Mouse (Mus musculus) MEL (cell line): ENCODE results near the gene Edrf1. TPM values are rescaled to one million over a fixed set of nuclear protein-coding genes. Genes with fewer than 3 reads are reported as not detected.

Experiments
- DNase-seq: peaks from one replicate; pipeline ENCODE4 v3.0.0; 2011; ENCODE audit warnings: low read depth, low spot score
- H3K27ac ChIP-seq: 2 replicates; pipeline ENCODE4 v1.5.1; 2012; ENCODE audit warnings: low read depth, mild to moderate bottlenecking, control low read depth, low read length, moderate library complexity; ENCODE audit not compliant: control insufficient read depth
- H3K27me3 ChIP-seq, 2 experiments: fragments of 150-350 bp in 1 of 2; sonication (generic) in 1 of 2; 2 replicates each; pipeline ENCODE4 v1.6.1; 2012; ENCODE audit warnings: low read length in 2 of 2, mild to moderate bottlenecking in 2 of 2, improper control_type of control experiment in 1 of 2, moderate library complexity in 1 of 2; ENCODE audit not compliant: insufficient read depth in 2 of 2, control insufficient read depth in 1 of 2
- H3K36me3 ChIP-seq, 2 experiments: 2 replicates each; pipeline ENCODE4 v1.6.1; 2012 to 2014; ENCODE audit warnings: low read length in 2 of 2, improper control_type of control experiment in 1 of 2, inconsistent platforms in 1 of 2, mild to moderate bottlenecking in 1 of 2; ENCODE audit not compliant: insufficient read depth in 2 of 2, control insufficient read depth in 1 of 2
- H3K4me1 ChIP-seq, 2 experiments: fragments of 150-350 bp in 1 of 2; sonication (generic) in 1 of 2; 2 replicates each; pipeline ENCODE4 v1.6.1; 2012; ENCODE audit warnings: low read length in 2 of 2, improper control_type of control experiment in 1 of 2, mild to moderate bottlenecking in 1 of 2; ENCODE audit not compliant: insufficient read depth in 2 of 2, control insufficient read depth in 1 of 2
- H3K4me3 ChIP-seq, 2 experiments: fragments of 150-350 bp in 1 of 2; sonication (generic) in 1 of 2; 2 replicates each; pipeline ENCODE4 v1.5.1; 2012; ENCODE audit warnings: low read depth in 2 of 2, low read length in 2 of 2, mild to moderate bottlenecking in 2 of 2, moderate library complexity in 2 of 2, control low read depth in 1 of 2, improper control_type of control experiment in 1 of 2; ENCODE audit not compliant: control insufficient read depth in 1 of 2, insufficient read depth in 1 of 2
- H3K79me2 ChIP-seq: 2 replicates; pipeline ENCODE4 v1.6.1; 2012; ENCODE audit warnings: mild to moderate bottlenecking, low read length, moderate library complexity; ENCODE audit not compliant: control insufficient read depth, poor library complexity, insufficient read depth
- H3K9ac ChIP-seq: 2 replicates; pipeline ENCODE4 v1.6.1; 2012; ENCODE audit warnings: low read depth, mild to moderate bottlenecking, control low read depth, low read length, moderate library complexity; ENCODE audit not compliant: control insufficient read depth, poor library complexity, severe bottlenecking
- H3K9me3 ChIP-seq: fragments of 150-350 bp; sonication (generic); replicated peaks from 2 replicates; pipeline ENCODE4 v1.6.1; 2012; ENCODE audit warnings: mild to moderate bottlenecking, low read length, improper control_type of control experiment, moderate library complexity; ENCODE audit not compliant: insufficient read depth
- CHD2 ChIP-seq: IDR thresholded peaks from 2 replicates; pipeline ENCODE4 v1.6.1; 2011; ENCODE audit warnings: low read length, improper control_type of control experiment
- E2F4 ChIP-seq: IDR thresholded peaks from 2 replicates; pipeline ENCODE4 v1.6.1; 2011; ENCODE audit warnings: low read depth, low read length, improper control_type of control experiment, borderline replicate concordance
- ELF1 ChIP-seq: IDR thresholded peaks from 2 replicates; pipeline ENCODE4 v1.6.1; 2014; ENCODE audit warnings: low read depth, mild to moderate bottlenecking, inconsistent platforms, low read length, improper control_type of control experiment, moderate library complexity
- GABPA ChIP-seq: IDR thresholded peaks from 2 replicates; pipeline ENCODE4 v1.6.1; 2012; ENCODE audit warnings: low read depth, mild to moderate bottlenecking, inconsistent platforms, low read length, improper control_type of control experiment, moderate library complexity
- HCFC1 ChIP-seq: IDR thresholded peaks from 2 replicates; pipeline ENCODE4 v1.6.1; 2012; ENCODE audit warnings: low read depth, mild to moderate bottlenecking, inconsistent platforms, low read length, improper control_type of control experiment, moderate library complexity
- MAFK ChIP-seq: IDR thresholded peaks from 2 replicates; pipeline ENCODE4 v1.6.1; 2011; ENCODE audit warnings: low read depth, mild to moderate bottlenecking, low read length, improper control_type of control experiment, borderline replicate concordance
- MAZ ChIP-seq: IDR thresholded peaks from 2 replicates; pipeline ENCODE4 v1.6.1; 2012; ENCODE audit warnings: low read depth, mild to moderate bottlenecking, inconsistent platforms, low read length, improper control_type of control experiment
- MXI1 ChIP-seq: IDR thresholded peaks from 2 replicates; pipeline ENCODE4 v1.6.1; 2011; ENCODE audit warnings: mild to moderate bottlenecking, low read depth, low read length, improper control_type of control experiment
- MYB ChIP-seq: IDR thresholded peaks from 2 replicates; pipeline ENCODE4 v1.6.1; 2011; ENCODE audit warnings: mild to moderate bottlenecking, low read depth, low read length, improper control_type of control experiment
- NELFE ChIP-seq: IDR thresholded peaks from 2 replicates; pipeline ENCODE4 v1.6.1; 2011; ENCODE audit warnings: low read depth, low read length, improper control_type of control experiment
- POLR2A ChIP-seq, 2 experiments: IDR thresholded peaks; 2 replicates each; pipeline ENCODE4 v1.6.1; 2011 to 2012; ENCODE audit warnings: low read length in 2 of 2, mild to moderate bottlenecking in 2 of 2, control low read depth in 1 of 2, improper control_type of control experiment in 1 of 2, low read depth in 1 of 2, moderate library complexity in 1 of 2; ENCODE audit not compliant: control insufficient read depth in 1 of 2, insufficient read depth in 1 of 2, poor library complexity in 1 of 2
- POLR2AphosphoS2 ChIP-seq: IDR thresholded peaks from 2 replicates; pipeline ENCODE4 v1.6.1; 2011; ENCODE audit warnings: low read length, improper control_type of control experiment
- RAD21 ChIP-seq: IDR thresholded peaks from 2 replicates; pipeline ENCODE4 v1.6.1; 2011; ENCODE audit warnings: mild to moderate bottlenecking, low read depth, low read length, improper control_type of control experiment
- RCOR1 ChIP-seq: IDR thresholded peaks from 2 replicates; pipeline ENCODE4 v1.6.1; 2012; ENCODE audit warnings: low read depth, mild to moderate bottlenecking, inconsistent platforms, low read length, improper control_type of control experiment
- SIN3A ChIP-seq: IDR thresholded peaks from 2 replicates; pipeline ENCODE4 v1.6.1; 2012; ENCODE audit warnings: low read length, improper control_type of control experiment, inconsistent platforms
- SMC3 ChIP-seq: IDR thresholded peaks from 2 replicates; pipeline ENCODE4 v1.6.1; 2011; ENCODE audit warnings: low read depth, low read length, improper control_type of control experiment
- TBP ChIP-seq: IDR thresholded peaks from 2 replicates; pipeline ENCODE4 v1.8.0; 2011; ENCODE audit warnings: low read depth, low read length, improper control_type of control experiment
- TCF12 ChIP-seq: IDR thresholded peaks from 2 replicates; pipeline ENCODE4 v1.6.1; 2014; ENCODE audit warnings: low read depth, mild to moderate bottlenecking, inconsistent platforms, low read length, improper control_type of control experiment, moderate library complexity
- USF2 ChIP-seq, 2 experiments: IDR thresholded peaks; 2 replicates each; pipeline ENCODE4 v1.6.1; 2011 to 2012; ENCODE audit warnings: improper control_type of control experiment in 2 of 2, low read length in 2 of 2, borderline replicate concordance in 1 of 2, inconsistent platforms in 1 of 2, low read depth in 1 of 2, mild to moderate bottlenecking in 1 of 2; ENCODE audit not compliant: insufficient read depth in 1 of 2
- ZC3H11A ChIP-seq: IDR thresholded peaks from 2 replicates; pipeline ENCODE4 v1.6.1; 2012; ENCODE audit warnings: low read depth, mild to moderate bottlenecking, inconsistent platforms, low read length, improper control_type of control experiment
- ZNF384 ChIP-seq: IDR thresholded peaks from 2 replicates; pipeline ENCODE4 v1.6.1; 2012; ENCODE audit warnings: low read depth, mild to moderate bottlenecking, inconsistent platforms, low read length, improper control_type of control experiment
- polyA plus RNA-seq, 2 experiments: library from polyadenylated mRNA; stranded (reverse) in 1 of 2; unstranded in 1 of 2; fragments of >175 nt in 1 of 2; fragments of >200 nt in 1 of 2; gene quantifications; 2 replicates each; pipeline versions ENCODE4 v1.2.1 to v1.2.4; 2012; ENCODE audit warnings: low replicate concordance in 2 of 2, low read depth in 1 of 2; ENCODE audit not compliant: insufficient read length in 2 of 2, insufficient read depth in 1 of 2, missing spikeins in 1 of 2
- total RNA-seq: library from RNA; depleted of rRNA; stranded (reverse); fragments of 300-350 nt; gene quantifications from 2 replicates; pipeline ENCODE4 v1.2.3, GENCODE M21; 2012

The Edrf1 gene
- total and polyA plus RNA-seq, 3 experiments: 17.8 to 104 (median 28.1) TPM

GRCm38 (mm10) chr7:133604427-133605081 is 32.8 kb upstream of the Edrf1 start:
- no peaks in the 10 kb centered on the region for H3K27me3 ChIP-seq
- TF ChIP-seq SIN3A (no peak), MAZ (no peak), ZC3H11A (no peak), TCF12 (no peak), HCFC1 (no peak), GABPA (no peak), ZNF384 (no peak), E2F4 (no peak), NELFE (no peak), MXI1 (no peak), USF2 (IDR thresholded peaks at IDR 0.05; ENCODE audit: borderline replicate concordance in 1 of 2, insufficient read depth in 1 of 2, low read depth in 1 of 2, low read length in 2 of 2) (no peak), TBP (no peak)
- no peak overlapping the region for H3K27ac ChIP-seq
- no peak for DNase-seq
- H3K36me3 ChIP-seq: no peaks in the 10 kb centered on the region
- no peaks in the 10 kb centered on the region for H3K79me2 ChIP-seq
- no peaks in the 10 kb centered on the region for H3K4me1 ChIP-seq
- no peaks in the 10 kb centered on the region for H3K9me3 ChIP-seq
- no peak overlapping the region for H3K9ac ChIP-seq
- H3K4me3 ChIP-seq: no peak overlapping the region

- no peaks in the 10 kb centered on the region for H3K4me1 ChIP-seq
- no peak overlapping the region for H3K4me3 ChIP-seq
- no peaks in the 10 kb centered on the region for H3K36me3 ChIP-seq
- H3K27ac ChIP-seq: no peak overlapping the region
- H3K79me2 ChIP-seq: no peaks in the 10 kb centered on the region
- no peak for TF ChIP-seq POLR2AphosphoS2
- TF ChIP-seq MYB: no peak
- no peak for TF ChIP-seq RAD21
- TF ChIP-seq ELF1: no peak
- TF ChIP-seq E2F4: no peak
- TF ChIP-seq POLR2A (IDR thresholded peaks at IDR 0.05; ENCODE audit: control insufficient read depth in 1 of 2, insufficient read depth in 1 of 2, low read depth in 1 of 2, low read length in 2 of 2, poor library complexity in 1 of 2): no peak
- TF ChIP-seq SMC3: no peak
- no peak for TF ChIP-seq RCOR1
- no peak for TF ChIP-seq MAFK
- no peak for TF ChIP-seq USF2 (IDR thresholded peaks at IDR 0.05; ENCODE audit: borderline replicate concordance in 1 of 2, insufficient read depth in 1 of 2, low read depth in 1 of 2, low read length in 2 of 2)
- TF ChIP-seq CHD2: no peak
- TF ChIP-seq SIN3A: no peak
- no peak for TF ChIP-seq GABPA
- H3K9ac ChIP-seq: no peak overlapping the region
- no peaks in the 10 kb centered on the region for H3K9me3 ChIP-seq
- H3K27me3 ChIP-seq: no peaks in the 10 kb centered on the region
- no peak for DNase-seq
Observed at GRCm38 (mm10) chr7:133607331-133607730, 30.0 kb upstream of the Edrf1 start.
